Mouse (Mus musculus) forebrain, embryonic 16.5 days (tissue): ENCODE measurements around the gene Mtmr2. TPM values are rescaled to one million over a fixed set of nuclear protein-coding genes. Genes with fewer than 3 reads are reported as not detected.

Source experiments
- polyA plus RNA-seq: library from polyadenylated mRNA; unstranded; fragments of >200 nt; fragmentation: Nextera tagmentation; extraction: Ambion mirVana; gene quantifications from 2 replicates; pipeline ENCODE4 v1.2.1, GENCODE M21; 2015

Mtmr2 gene
- polyA plus RNA-seq, 1 experiment from 2014 or later: 65.7 TPM

Other genes starting within 250 kb of the Mtmr2 start
- 41.5 and 46.9 TPM in 2 replicates for gene Cep57, start 78.7 kb downstream of the Mtmr2 start, polyA plus RNA-seq
- gene Fam76b, start 79.3 kb downstream of the Mtmr2 start, polyA plus RNA-seq: 24.9 and 27.9 TPM in 2 replicates